Mouse (Mus musculus): ENCODE results near the gene Arl2bp. TPM values are rescaled to one million over a fixed set of nuclear protein-coding genes. Genes with fewer than 3 reads are reported as not detected.

Arl2bp gene
- polyA plus RNA-seq, 1 experiment from 2014 or later, result 138 TPM

GRCm38 (mm10) chr8:94660418-94660817 is 6.0 kb upstream of the Arl2bp start:
- Histone ChIP-seq H3K27ac (no peak overlapping the region), H3K4me3 (replicated peaks) (no peak overlapping the region), H3K9me3 (replicated peaks) (no peaks in the 10 kb centered on the region), H3K4me1 (no peaks in the 10 kb centered on the region), H3K27me3 (no peaks in the 10 kb centered on the region), H3K9ac (no peak overlapping the region), H3K36me3 (peaks cover 39% of the 10 kb centered on the region), H3K4me2 (no peak overlapping the region)
- 0 out of 2 replicates have a peak, but pooled peaks have one; percentile 40 for ATAC-seq (replicated peaks; ENCODE audit: low FRiP score)
- WGBS, result 77% methylated on average over 4 of the region's 4 CpGs

- WGBS, result 72% methylated on average over 2 of the region's 2 CpGs
- no peak overlapping the region for H3K9ac ChIP-seq
- no peaks in the 10 kb centered on the region for H3K27me3 ChIP-seq
- peaks cover 20% of the 10 kb centered on the region for H3K36me3 ChIP-seq
- no peak for ATAC-seq (replicated peaks; ENCODE audit: low FRiP score)
- no peak overlapping the region for H3K4me3 ChIP-seq (replicated peaks)
- H3K4me1 ChIP-seq, result peaks cover 14% of the 10 kb centered on the region
- no peaks in the 10 kb centered on the region for H3K9me3 ChIP-seq (replicated peaks)
- no peak overlapping the region for H3K4me2 ChIP-seq
- no peak overlapping the region for H3K27ac ChIP-seq
Measured at GRCm38 (mm10) chr8:94664722-94665121, 1.7 kb upstream of the Arl2bp start.

- 69% methylated on average over 5 of the region's 5 CpGs for WGBS
- H3K27me3 ChIP-seq, result no peaks in the 10 kb centered on the region
Measured at GRCm38 (mm10) chr8:94674384-94674783, 8.0 kb downstream of the Arl2bp start.

GRCm38 (mm10) chr8:94675923-94676322 is 9.5 kb downstream of the Arl2bp start:
- Histone ChIP-seq H3K9ac (no peak overlapping the region), H3K4me1 (no peaks in the 10 kb centered on the region; the same call in 1 of the 2 replicates), H3K27ac (no peak overlapping the region), H3K36me3 (peaks cover 42% of the 10 kb centered on the region), H3K27me3 (no peaks in the 10 kb centered on the region), H3K4me2 (no peak overlapping the region), H3K9me3 (replicated peaks) (0 out of 2 replicates have a peak, but pooled peaks cover 2% of the 10 kb centered on the region), H3K4me3 (replicated peaks) (no peak overlapping the region)
- 83% methylated on average over 6 of the region's 6 CpGs for WGBS
- ATAC-seq (replicated peaks; ENCODE audit: low FRiP score), result no peak

More at GRCm38 (mm10) chr8:94674384-94674783, 8.0 kb downstream of the Arl2bp start:
- no peaks in the 10 kb centered on the region for H3K9me3 ChIP-seq (replicated peaks)
- no peaks in the 10 kb centered on the region; the same call in 1 of the 2 replicates for H3K4me1 ChIP-seq
- H3K4me2 ChIP-seq, result no peak overlapping the region
- peaks cover 54% of the 10 kb centered on the region for H3K36me3 ChIP-seq
- ATAC-seq (replicated peaks; ENCODE audit: low FRiP score), result no peak
- peak overlapping the region; percentile 45; the same call in 1 of the 2 replicates for H3K27ac ChIP-seq
- H3K4me3 ChIP-seq (replicated peaks), result no peak overlapping the region
- no peak overlapping the region for H3K9ac ChIP-seq

- no peak for ATAC-seq (replicated peaks; ENCODE audit: low FRiP score)
- Histone ChIP-seq H3K9ac (no peak overlapping the region), H3K9me3 (replicated peaks) (0 out of 2 replicates have a peak, but pooled peaks cover 2% of the 10 kb centered on the region), H3K27ac (peak overlapping the region; percentile 66), H3K36me3 (peaks cover 15% of the 10 kb centered on the region), H3K4me1 (no peaks in the 10 kb centered on the region; the same call in 1 of the 2 replicates), H3K27me3 (no peaks in the 10 kb centered on the region), H3K4me2 (no peak overlapping the region), H3K4me3 (replicated peaks) (no peak overlapping the region)
- WGBS, result 50% methylated on average over 9 of the region's 9 CpGs
Measured at GRCm38 (mm10) chr8:94678582-94678981, 12.2 kb downstream of the Arl2bp start.

GRCm38 (mm10) chr8:94680414-94680813 is 14.0 kb downstream of the Arl2bp start:
- Histone ChIP-seq H3K27ac (no peak overlapping the region), H3K4me3 (replicated peaks) (no peak overlapping the region), H3K36me3 (no peaks in the 10 kb centered on the region), H3K9ac (no peak overlapping the region), H3K4me2 (no peak overlapping the region), H3K27me3 (no peaks in the 10 kb centered on the region), H3K4me1 (no peaks in the 10 kb centered on the region; the same call in 1 of the 2 replicates), H3K9me3 (replicated peaks) (0 out of 2 replicates have a peak, but pooled peaks cover 2% of the 10 kb centered on the region)
- WGBS, result 88% methylated on average over 3 of the region's 3 CpGs
- ATAC-seq (replicated peaks; ENCODE audit: low FRiP score), result no peak

- H3K4me3 ChIP-seq (replicated peaks), result no peak overlapping the region
- peak; percentile 66 for ATAC-seq (replicated peaks; ENCODE audit: low FRiP score)
- 0 out of 2 replicates have a peak, but pooled peaks cover 2% of the 10 kb centered on the region for H3K9me3 ChIP-seq (replicated peaks)
- H3K4me1 ChIP-seq, result no peaks in the 10 kb centered on the region; the same call in 1 of the 2 replicates
- 77% methylated on average over 16 of the region's 16 CpGs for WGBS
- H3K9ac ChIP-seq, result no peak overlapping the region
- no peaks in the 10 kb centered on the region for H3K27me3 ChIP-seq
- peak overlapping the region; percentile 70 for H3K27ac ChIP-seq
- H3K4me2 ChIP-seq, result no peak overlapping the region
- no peaks in the 10 kb centered on the region for H3K36me3 ChIP-seq
Measured at GRCm38 (mm10) chr8:94682732-94683524, 16.5 kb downstream of the Arl2bp start.

GRCm38 (mm10) chr8:94684287-94684686 is 17.9 kb downstream of the Arl2bp start:
- no peaks in the 10 kb centered on the region for H3K4me1 ChIP-seq
- 86% methylated on average over 4 of the region's 4 CpGs for WGBS

GRCm38 (mm10) chr8:94685953-94686352 is 19.6 kb downstream of the Arl2bp start:
- Histone ChIP-seq H3K36me3 (no peaks in the 10 kb centered on the region), H3K4me1 (no peaks in the 10 kb centered on the region), H3K4me2 (no peak overlapping the region), H3K27ac (no peak overlapping the region), H3K4me3 (replicated peaks) (no peak overlapping the region), H3K9ac (no peak overlapping the region), H3K9me3 (replicated peaks) (no peaks in the 10 kb centered on the region), H3K27me3 (no peaks in the 10 kb centered on the region)
- WGBS, result 64% methylated on average over 9 of the region's 9 CpGs
- ATAC-seq (replicated peaks; ENCODE audit: low FRiP score), result no peak

More at GRCm38 (mm10) chr8:94684287-94684686, 17.9 kb downstream of the Arl2bp start:
- Histone ChIP-seq H3K27me3 (no peaks in the 10 kb centered on the region), H3K4me2 (no peak overlapping the region), H3K27ac (no peak overlapping the region), H3K4me3 (replicated peaks) (no peak overlapping the region), H3K9me3 (replicated peaks) (0 out of 2 replicates have a peak, but pooled peaks cover 2% of the 10 kb centered on the region), H3K9ac (no peak overlapping the region), H3K36me3 (no peaks in the 10 kb centered on the region)
- no peak for ATAC-seq (replicated peaks; ENCODE audit: low FRiP score)

- Histone ChIP-seq H3K4me2 (peak overlapping the region; percentile 75), H3K27ac (no peak overlapping the region), H3K36me3 (no peaks in the 10 kb centered on the region), H3K4me1 (peaks cover 21% of the 10 kb centered on the region), H3K9ac (no peak overlapping the region), H3K9me3 (replicated peaks) (no peaks in the 10 kb centered on the region), H3K27me3 (peaks cover 65% of the 10 kb centered on the region), H3K4me3 (replicated peaks) (peak overlapping the region; percentile 50)
- 5% methylated on average over 6 of the region's 6 CpGs for WGBS
- no peak for ATAC-seq (replicated peaks; ENCODE audit: low FRiP score)
Measured at GRCm38 (mm10) chr8:94694701-94695100, 28.3 kb downstream of the Arl2bp start.

GRCm38 (mm10) chr8:94695341-94695993 is 29.1 kb downstream of the Arl2bp start:
- Histone ChIP-seq H3K36me3 (no peaks in the 10 kb centered on the region), H3K4me3 (replicated peaks) (peak overlapping the region; percentile 50), H3K4me2 (peak overlapping the region; percentile 75), H3K27ac (no peak overlapping the region), H3K27me3 (peaks cover 65% of the 10 kb centered on the region), H3K4me1 (peaks cover 21% of the 10 kb centered on the region), H3K9ac (peak overlapping the region; percentile 38), H3K9me3 (replicated peaks) (no peaks in the 10 kb centered on the region)
- 1% methylated on average over 31 of the region's 31 CpGs for whole genome bisulfite sequencing
- peak; percentile 68 for ATAC-seq (replicated peaks; ENCODE audit: low FRiP score)

- Histone ChIP-seq H3K9ac (peak within 1 kb of the TSS; percentile 38), H3K9me3 (replicated peaks) (no peaks in the 10 kb centered on the region), H3K27ac (no peak within 1 kb of the TSS), H3K27me3 (peaks cover 65% of the 10 kb centered on the region), H3K4me1 (peaks cover 21% of the 10 kb centered on the region), H3K4me3 (replicated peaks) (peak within 1 kb of the TSS; percentile 50), H3K36me3 (no peaks in the 10 kb centered on the region), H3K4me2 (peak within 1 kb of the TSS; percentile 75)
- WGBS, result under 1% methylated on average over 41 of the region's 41 CpGs
- ATAC-seq (replicated peaks; ENCODE audit: low FRiP score), result peak; percentile 88
Measured at GRCm38 (mm10) chr8:94695994-94696384, 29.6 kb downstream of the Arl2bp start, which contains the start of gene Pllp. Gene Pllp, minus strand, starts transcription at chr8:94696278.

All from kidney, embryonic 15.5 days (tissue).